Mouse (Mus musculus) urinary bladder, postnatal 0 days (tissue): ENCODE data around the gene Cebpa. TPM values are rescaled to one million over a fixed set of nuclear protein-coding genes. Genes with fewer than 3 reads are reported as not detected.

Experiments
- microRNA-seq: library from miRNA; unstranded; fragments of <30 nt; microRNA quantifications from one replicate; pipeline ENCODE4, GENCODE M21; 2016
- polyA plus RNA-seq: library from polyadenylated mRNA; unstranded; fragments of >200 nt; fragmentation: Nextera tagmentation; extraction: Ambion mirVana; gene quantifications from 2 replicates; pipeline ENCODE4 v1.2.1, GENCODE M21; 2015

The Cebpa gene
- polyA plus RNA-seq = 1.6 and 4.1 TPM in 2 replicates

DNA sequence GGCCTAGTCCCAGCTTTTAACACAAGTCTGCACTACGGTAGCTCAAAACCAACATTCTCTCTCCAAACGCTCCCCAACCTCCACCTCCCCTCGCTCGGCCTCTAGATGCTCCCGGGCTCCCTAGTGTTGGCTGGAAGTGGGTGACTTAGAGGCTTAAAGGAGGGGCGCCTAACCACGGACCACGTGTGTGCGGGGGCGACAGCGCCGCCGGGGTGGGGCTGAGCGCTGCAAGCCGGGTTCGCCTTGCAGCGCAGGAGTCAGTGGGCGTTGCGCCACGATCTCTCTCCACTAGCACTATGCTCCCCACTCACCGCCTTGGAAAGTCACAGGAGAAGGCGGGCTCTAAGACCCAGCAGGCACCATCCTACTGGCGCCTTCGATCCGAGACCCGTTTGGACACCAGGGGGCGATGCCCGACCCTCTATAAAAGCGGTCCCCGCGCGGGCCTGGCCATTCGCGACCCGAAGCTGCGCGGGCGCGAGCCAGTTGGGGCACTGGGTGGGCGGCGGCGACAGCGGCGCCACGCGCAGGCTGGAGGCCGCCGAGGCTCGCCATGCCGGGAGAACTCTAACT, at the start of gene Cebpa:
Cebpa (plus strand) TSS at position 453 of the 573 bp plus-strand sequence.

Small RNA genes within 50 kb of the gene (microRNA-seq; reads per million reads assigned to microRNA genes)
- not detected for gene Gm25033

Other genes with a start within 250 kb of the Cebpa start
- 51.0 and 51.3 TPM in 2 replicates for gene Pepd, start 206.9 kb upstream of the Cebpa start, polyA plus RNA-seq
- 25.3 and 27.1 TPM in 2 replicates for gene Cebpg, start 62.7 kb upstream of the Cebpa start, polyA plus RNA-seq
- 3.2 and 4.0 TPM in 2 replicates for gene Slc7a10, start 67.1 kb downstream of the Cebpa start, polyA plus RNA-seq
- gene Lrp3, start 96.2 kb downstream of the Cebpa start, polyA plus RNA-seq = 3.0 and 3.2 TPM in 2 replicates
- gene Gpatch1, start 199.1 kb downstream of the Cebpa start, polyA plus RNA-seq = 8.2 and 9.0 TPM in 2 replicates
- 5.5 and 5.8 TPM in 2 replicates for gene Rhpn2, start 214.9 kb downstream of the Cebpa start, polyA plus RNA-seq